ENCODE assay signal across 8 mouse cellular contexts in genomic region chr17:26972703-26973574, GRCm38 (mm10). TPM values are rescaled to one million over a fixed set of nuclear protein-coding genes. Genes with fewer than 3 reads are reported as not detected.
DNase-seq lines count a peak whose midpoint lies in the region; ATAC-seq and TF ChIP-seq lines count a peak whose summit lies in the region.

Gene Zbtb9, plus strand, starts transcription at chr17:26973167.

- TF ChIP-seq POLR2A in CH12.LX (IDR thresholded peaks at IDR 0.05; ENCODE audit: low read depth, low read length) = peak; percentile 98

- peak; percentile 94 for DNase-seq in CH12.LX (ENCODE audit: extremely low read depth)
- DNase-seq in c-Kit-positive CD71-positive TER-119-negative erythroid progenitor cells, embryonic 14.5 days (ENCODE audit: low read depth) = peak; percentile 92
- peak; percentile 98 for DNase-seq in forebrain, embryonic 11.5 days (ENCODE audit: low spot score)
- DNase-seq in kidney, postnatal 36 days = peak; percentile 97
- DNase-seq in telencephalon, adult 2 months (ENCODE audit: low read depth, low spot score) = peak; percentile 93

- WGBS in forebrain, embryonic 11.5 days = under 1% methylated on average over 75 of the region's 75 CpGs
- WGBS in heart, embryonic 16.5 days = under 1% methylated on average over 72 of the region's 75 CpGs
- WGBS in liver, embryonic 15.5 days (ENCODE audit: insufficient replicate concordance) = under 1% methylated on average over 75 of the region's 75 CpGs
- WGBS in neural tube, embryonic 12.5 days = under 1% methylated on average over 74 of the region's 75 CpGs

- peaks cover 2% of the 10 kb centered on the region for H3K27me3 ChIP-seq in CH12.LX (replicated peaks)
- H3K27me3 ChIP-seq in forebrain, embryonic 11.5 days (ENCODE audit: control insufficient read depth, insufficient read depth, low read length) = no peaks in the 10 kb centered on the region
- H3K27me3 ChIP-seq in heart, embryonic 16.5 days (ENCODE audit: control insufficient read depth, insufficient read depth, low read length) = no peaks in the 10 kb centered on the region
- H3K27me3 ChIP-seq in liver, embryonic 15.5 days = no peaks in the 10 kb centered on the region
- no peaks in the 10 kb centered on the region for H3K27me3 ChIP-seq in neural tube, embryonic 12.5 days (replicated peaks)

- peaks cover 2% of the 10 kb centered on the region for H3K9me3 ChIP-seq in CH12.LX (replicated peaks; ENCODE audit: low read length)
- no peaks in the 10 kb centered on the region for H3K9me3 ChIP-seq in forebrain, embryonic 11.5 days (ENCODE audit: control insufficient read depth, low read length)
- H3K9me3 ChIP-seq in heart, embryonic 16.5 days (replicated peaks; ENCODE audit: control insufficient read depth, low read length) = no peaks in the 10 kb centered on the region
- no peaks in the 10 kb centered on the region for H3K9me3 ChIP-seq in liver, embryonic 15.5 days (replicated peaks)
- no peaks in the 10 kb centered on the region for H3K9me3 ChIP-seq in neural tube, embryonic 12.5 days

- dilution Hi-C loops in CH12.LX (cut with MboI; ENCODE audit: extremely low pct_ligation_motif_present, extremely low pct_unique_long_range_greater_than_20kb, low sequenced_read_pairs) = no loop called here

- H3K4me1 ChIP-seq in CH12.LX (ENCODE audit: control insufficient read depth in 1 of 2, insufficient read depth in 2 of 2) = peaks cover 17 to 42% of the 10 kb centered on the region in 2 experiments
- H3K4me1 ChIP-seq in forebrain, embryonic 11.5 days (replicated peaks; ENCODE audit: control insufficient read depth, insufficient read depth, low read length) = peaks cover 5% of the 10 kb centered on the region; the same call in 1 of the 2 replicates
- peaks cover 22% of the 10 kb centered on the region for H3K4me1 ChIP-seq in heart, embryonic 16.5 days (ENCODE audit: control insufficient read depth, insufficient read depth, low read length)
- H3K4me1 ChIP-seq in liver, embryonic 15.5 days (replicated peaks) = peaks cover 51% of the 10 kb centered on the region
- peaks cover 48% of the 10 kb centered on the region for H3K4me1 ChIP-seq in neural tube, embryonic 12.5 days

- in situ Hi-C loops in CH12.LX (cut with MboI; ENCODE audit: low pct_ligation_motif_present, low pct_unique_long_range_greater_than_20kb, low sequenced_read_pairs) = no loop called here

- TF ChIP-seq RAD21 in CH12.LX (IDR thresholded peaks at IDR 0.05; ENCODE audit: low read depth, low read length) = no peak

- peak within 1 kb of the TSS; percentile 95 for H3K4me2 ChIP-seq in CH12.LX (ENCODE audit: insufficient read depth, low read depth, poor library complexity, severe bottlenecking)
- H3K4me2 ChIP-seq in forebrain, embryonic 11.5 days (ENCODE audit: low read depth, low read length, severe bottlenecking) = peak within 1 kb of the TSS; percentile 93
- H3K4me2 ChIP-seq in heart, embryonic 16.5 days (ENCODE audit: low read depth, low read length) = peak within 1 kb of the TSS; percentile 90
- peak within 1 kb of the TSS; percentile 98 for H3K4me2 ChIP-seq in liver, embryonic 15.5 days
- peak within 1 kb of the TSS; percentile 97 for H3K4me2 ChIP-seq in neural tube, embryonic 12.5 days (replicated peaks)

- peak within 1 kb of the TSS; percentile 92 for H3K9ac ChIP-seq in CH12.LX (ENCODE audit: insufficient read depth, low read depth)
- H3K9ac ChIP-seq in forebrain, embryonic 11.5 days (ENCODE audit: low read length) = peak within 1 kb of the TSS; percentile 81
- H3K9ac ChIP-seq in heart, embryonic 16.5 days (ENCODE audit: low read length) = peak within 1 kb of the TSS; percentile 91
- H3K9ac ChIP-seq in liver, embryonic 15.5 days = peak within 1 kb of the TSS; percentile 88
- peak within 1 kb of the TSS; percentile 84 for H3K9ac ChIP-seq in neural tube, embryonic 12.5 days

- peak within 1 kb of the TSS; percentile 36; the same call in 1 of the 2 replicates for H3K27ac ChIP-seq in CH12.LX (ENCODE audit: insufficient read depth, low read depth)
- H3K27ac ChIP-seq in forebrain, embryonic 11.5 days (ENCODE audit: low read depth, low read length) = peak within 1 kb of the TSS; percentile 39; the same call in 1 of the 2 replicates
- peak within 1 kb of the TSS; percentile 84 for H3K27ac ChIP-seq in heart, embryonic 16.5 days (ENCODE audit: low read length)
- H3K27ac ChIP-seq in liver, embryonic 15.5 days (replicated peaks) = peak within 1 kb of the TSS; percentile 84
- H3K27ac ChIP-seq in neural tube, embryonic 12.5 days = peak within 1 kb of the TSS; percentile 59; the same call in 1 of the 2 replicates

- peak in 1 of 2 experiments; percentile 1; a peak in 1 of 4 replicates for TF ChIP-seq CTCF in CH12.LX (conservative IDR thresholded peaks at IDR 0.05 in 1 of 2, IDR thresholded peaks at IDR 0.05 in 1 of 2; ENCODE audit: low read depth in 2 of 2, low read length in 2 of 2)

- peak within 1 kb of the TSS; percentile 90 to 95 (median 92) for H3K4me3 ChIP-seq in CH12.LX (replicated peaks in 1 of 3; ENCODE audit: low read depth in 2 of 3, low read length in 2 of 3, poor library complexity in 1 of 3)
- peak within 1 kb of the TSS; percentile 82 for H3K4me3 ChIP-seq in forebrain, embryonic 11.5 days (ENCODE audit: low read depth, low read length)
- H3K4me3 ChIP-seq in heart, embryonic 16.5 days (ENCODE audit: low read length) = peak within 1 kb of the TSS; percentile 91
- H3K4me3 ChIP-seq in liver, embryonic 15.5 days (replicated peaks) = peak within 1 kb of the TSS; percentile 84
- peak within 1 kb of the TSS; percentile 86 for H3K4me3 ChIP-seq in neural tube, embryonic 12.5 days

- peak; percentile 99 for ATAC-seq in forebrain, embryonic 11.5 days (replicated peaks; ENCODE audit: low FRiP score)
- ATAC-seq in heart, embryonic 16.5 days (replicated peaks; ENCODE audit: extremely low read depth, insufficient read depth, low FRiP score) = peak; percentile 99
- peak; percentile 99 for ATAC-seq in liver, embryonic 15.5 days (ENCODE audit: insufficient read depth)
- peak; percentile 98 for ATAC-seq in neural tube, embryonic 12.5 days (ENCODE audit: low FRiP score, low read depth)

- no peak for TF ChIP-seq EP300 in CH12.LX (IDR thresholded peaks at IDR 0.05; ENCODE audit: low read length)

- H3K79me2 ChIP-seq in CH12.LX (replicated peaks; ENCODE audit: control insufficient read depth, extremely low read depth, insufficient read depth, poor library complexity, severe bottlenecking) = peaks cover 21% of the 10 kb centered on the region

- peaks cover 26 to 37% of the 10 kb centered on the region in 2 experiments for H3K36me3 ChIP-seq in CH12.LX (replicated peaks in 1 of 2; ENCODE audit: control insufficient read depth in 1 of 2, insufficient read depth in 1 of 2, low read length in 1 of 2)
- H3K36me3 ChIP-seq in forebrain, embryonic 11.5 days (ENCODE audit: control insufficient read depth, insufficient read depth, low read length) = peaks cover 9% of the 10 kb centered on the region; the same call in 1 of the 2 replicates
- peaks cover 25% of the 10 kb centered on the region for H3K36me3 ChIP-seq in heart, embryonic 16.5 days (ENCODE audit: control insufficient read depth, insufficient read depth)
- H3K36me3 ChIP-seq in liver, embryonic 15.5 days (replicated peaks) = peaks cover 33% of the 10 kb centered on the region
- peaks cover 42% of the 10 kb centered on the region for H3K36me3 ChIP-seq in neural tube, embryonic 12.5 days

TF ChIP-seq in CH12.LX, 34 proteins besides CTCF, POLR2A, EP300 and RAD21 (continues in another document):
- TF ChIP-seq MAX (IDR thresholded peaks at IDR 0.05; ENCODE audit: low read length) (peak; percentile 25; the same call in 1 of the 2 replicates), ZNF384 (IDR thresholded peaks at IDR 0.05; ENCODE audit: low read depth, low read length) (no peak), POLR2AphosphoS2 (IDR thresholded peaks at IDR 0.05; ENCODE audit: low read depth, low read length) (peak; percentile 91; the same call in 1 of the 2 replicates), MAZ (IDR thresholded peaks at IDR 0.05; ENCODE audit: low read depth, low read length) (peak; percentile 34; the same call in 1 of the 2 replicates), NELFE (IDR thresholded peaks at IDR 0.05; ENCODE audit: low read depth, low read length) (peak; percentile 88), ZMIZ1 (IDR thresholded peaks at IDR 0.05; ENCODE audit: low read depth, low read length) (peak; percentile 91), TBP (conservative IDR thresholded peaks at IDR 0.05; ENCODE audit: low read depth, low read length) (peak; percentile 71), MEF2A (IDR thresholded peaks at IDR 0.05; ENCODE audit: borderline replicate concordance, low read depth, low read length) (no peak; the same call in 1 of the 2 replicates), HCFC1 (IDR thresholded peaks at IDR 0.05; ENCODE audit: low read depth, low read length) (peak; percentile 82), MXI1 (IDR thresholded peaks at IDR 0.05; ENCODE audit: low read depth, low read length) (peak; percentile 87), MYC (IDR thresholded peaks at IDR 0.05; ENCODE audit: low read depth, low read length) (no peak), BHLHE40 (IDR thresholded peaks at IDR 0.05; ENCODE audit: low read depth, low read length) (peak; percentile 10; the same call in 1 of the 2 replicates), ELF1 (IDR thresholded peaks at IDR 0.05; ENCODE audit: low read depth, low read length) (peak; percentile 91), KAT2A (IDR thresholded peaks at IDR 0.05; ENCODE audit: insufficient replicate concordance, low read length) (peak; percentile 65; the same call in 1 of the 2 replicates), USF2 (conservative IDR thresholded peaks at IDR 0.05; ENCODE audit: low read depth, low read length) (no peak), NRF1 (IDR thresholded peaks at IDR 0.05; ENCODE audit: low read depth, low read length) (peak; percentile 60), CHD2 (IDR thresholded peaks at IDR 0.05; ENCODE audit: low read length) (peak; percentile 79; the same call in 1 of the 2 replicates), MAFK (IDR thresholded peaks at IDR 0.05; ENCODE audit: insufficient replicate concordance, low read length) (no peak), USF1 (IDR thresholded peaks at IDR 0.05; ENCODE audit: low read depth, low read length) (no peak), SIN3A (IDR thresholded peaks at IDR 0.05; ENCODE audit: low read length) (peak; percentile 58; the same call in 1 of the 2 replicates), TCF12 (IDR thresholded peaks at IDR 0.05; ENCODE audit: low read depth, low read length) (peak; percentile 81; the same call in 1 of the 2 replicates)

RNA-seq across cellular contexts. Expression of gene Zbtb9, which starts in this region (rescaled TPM):
- 8.1 and 9.0 TPM in 2 replicates for total RNA-seq in CH12.LX (2012; rRNA removed)
- total RNA-seq in CH12.LX (2014; rRNA removed) = 11.0 and 14.3 TPM in 2 replicates
- 1.1 and 2.0 TPM in 2 replicates for polyA plus RNA-seq in CH12.LX (2012; ENCODE audit: insufficient read length, low read depth)
- polyA plus RNA-seq in forebrain, embryonic 11.5 days (2014; fragmentation: Nextera tagmentation; extraction: Ambion mirVana) = 13.7 and 13.9 TPM in 2 replicates
- 10.0 and 12.0 TPM in 2 replicates for polyA plus RNA-seq in heart, embryonic 16.5 days (2015; fragmentation: Nextera tagmentation; extraction: Ambion mirVana)
- polyA plus RNA-seq in liver, embryonic 15.5 days (2015; fragmentation: Nextera tagmentation; extraction: Ambion mirVana) = 5.0 and 5.8 TPM in 2 replicates
- polyA plus RNA-seq in neural tube, embryonic 12.5 days (2016; fragmentation: Nextera tagmentation; extraction: Ambion mirVana) = 17.6 and 19.4 TPM in 2 replicates

Comparison
In these comparisons a context has a peak if more than half of its experiments do, and no peak if none do; other contexts are left out.
1. Peak in every context shown above with its lines: DNase-seq, ATAC-seq, H3K4me3 ChIP-seq and H3K27ac ChIP-seq.